Mouse (Mus musculus): ENCODE data around the gene Ddr2. TPM values are rescaled to one million over a fixed set of nuclear protein-coding genes. Genes with fewer than 3 reads are reported as not detected.

Gene Ddr2
- 10 to 100 TPM; 20.8 to 22.1 TPM for total RNA-seq (2021)
- long read RNA-seq, experiment 1, partial matches to known transcripts = 2 of 2 reads
- long read RNA-seq, experiment 1, other reads (novel, unspliced or antisense) = 0 of 2 reads
- long read RNA-seq, experiment 2, partial matches to known transcripts = 0 of 2 reads
- long read RNA-seq, experiment 2, other reads (novel, unspliced or antisense) = 2 of 2 reads

DNA sequence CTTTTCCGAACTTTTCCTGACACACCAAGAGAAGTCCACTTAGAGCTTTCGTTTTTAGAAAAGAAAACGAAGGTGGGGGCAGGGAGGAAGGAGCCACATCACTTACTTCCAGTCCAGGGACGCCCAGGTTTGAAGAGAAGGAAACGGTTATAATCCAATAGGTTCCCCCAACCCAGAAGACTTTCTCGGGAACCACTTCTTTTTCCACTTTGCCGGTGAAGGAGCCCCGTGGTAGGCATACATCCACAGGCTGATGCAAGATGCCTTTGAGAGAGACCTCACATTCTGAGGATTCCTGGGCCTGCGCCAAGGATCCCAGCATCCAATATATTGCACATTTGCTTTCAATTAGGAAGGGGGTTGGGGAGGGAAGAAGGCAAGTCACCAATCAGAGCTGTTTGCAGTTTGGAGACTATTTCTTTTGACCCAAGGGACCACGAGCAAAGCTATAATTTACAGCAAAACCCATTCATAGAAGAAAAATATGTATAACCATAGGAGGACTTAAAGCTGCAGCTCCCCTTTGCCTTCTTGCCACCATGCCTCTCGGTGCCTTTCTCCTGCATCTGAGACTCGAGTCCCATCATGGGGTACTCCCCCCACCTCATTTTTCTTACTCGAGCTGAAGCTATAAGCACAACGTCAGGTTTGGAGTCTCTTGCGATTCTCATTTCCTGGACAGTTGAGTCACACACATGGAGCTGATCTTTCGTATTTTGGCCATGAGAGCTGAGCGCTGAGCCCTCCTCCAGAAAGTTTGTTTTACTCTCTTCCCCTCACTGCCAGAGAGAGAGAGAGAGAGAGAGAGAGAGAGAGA is at the start of gene Ddr2:
TSS of gene Ddr2 (minus strand) at position 247 of the 817 bp plus-strand sequence.
- DNase-seq = peak; percentile 73 to 80

DNA sequence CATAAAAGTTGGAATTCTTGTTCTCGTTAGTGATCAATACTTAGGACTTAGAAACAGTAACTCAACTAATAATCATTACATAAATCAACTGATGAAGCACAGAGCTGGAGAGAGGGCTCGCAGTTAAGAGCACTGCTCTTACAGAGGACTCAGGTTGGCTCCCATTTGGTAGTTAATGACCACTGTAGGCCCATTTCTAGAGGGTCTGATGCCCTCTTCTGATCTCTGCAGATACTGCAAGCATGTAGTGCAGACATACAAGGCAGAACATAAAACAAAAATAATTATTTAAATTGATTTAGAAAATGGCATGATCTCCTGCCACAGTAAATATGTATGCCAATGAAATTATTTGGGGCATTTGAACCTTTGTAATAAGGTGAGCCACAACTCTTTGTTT is 49.1 kb upstream of the Ddr2 start:
- no peak for DNase-seq

DNA sequence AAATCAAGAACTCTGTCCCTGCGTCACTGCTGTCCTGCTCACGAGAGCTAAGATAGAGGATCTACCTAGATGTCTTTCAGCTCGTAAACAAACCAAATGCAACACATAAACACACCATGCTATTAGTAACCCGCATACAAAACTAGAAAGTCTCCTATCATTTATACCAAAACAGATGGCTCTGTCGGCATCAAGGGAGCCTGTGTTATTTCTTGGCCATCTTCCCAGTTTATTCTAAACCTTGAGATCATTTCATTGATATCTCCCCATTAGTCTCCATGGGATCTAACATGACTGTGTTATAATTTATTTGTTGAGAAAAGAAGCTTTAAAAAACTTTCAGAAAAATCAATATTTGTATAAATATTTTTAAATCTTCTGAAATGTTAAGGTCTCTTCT is 45.2 kb upstream of the Ddr2 start:
- DNase-seq = no peak

DNA sequence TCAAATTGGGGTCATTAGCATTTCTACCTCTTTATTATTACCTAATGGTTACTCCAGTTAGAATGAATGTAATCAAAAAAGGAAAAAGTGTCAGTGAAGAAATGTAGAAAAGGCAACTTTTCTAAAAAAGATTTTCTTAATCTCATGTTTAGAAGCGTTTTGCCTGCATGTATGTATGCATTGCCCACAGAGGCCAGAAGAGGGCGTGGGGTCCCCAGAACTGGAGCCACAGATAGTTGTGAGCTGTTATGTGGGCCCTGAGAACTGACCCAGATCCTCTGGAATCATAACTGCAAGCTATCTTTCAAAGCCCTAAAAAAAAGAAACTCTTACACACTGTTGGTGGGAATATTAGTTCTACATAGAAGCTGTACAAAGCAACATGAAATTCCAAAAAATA is 44.7 kb upstream of the Ddr2 start:
- DNase-seq = no peak

DNA sequence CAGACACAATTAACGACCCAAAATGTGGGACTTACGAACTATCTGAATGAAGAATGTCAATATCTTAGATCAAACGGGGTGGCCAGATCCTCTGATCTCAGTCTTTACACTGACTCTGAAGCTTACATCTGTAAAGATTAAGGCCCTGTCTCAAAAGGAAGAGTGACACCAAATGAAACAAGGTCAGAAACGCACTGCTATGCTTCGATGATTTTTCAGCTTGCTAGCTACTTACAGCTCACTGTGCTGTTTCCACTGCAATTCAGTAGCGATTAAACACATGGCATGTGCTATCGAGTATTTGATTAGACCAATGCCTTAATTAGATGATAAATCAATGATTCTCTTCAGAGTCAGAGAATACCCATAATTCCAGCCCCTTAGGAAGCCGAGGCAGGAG is 43.4 kb upstream of the Ddr2 start:
- no peak for DNase-seq

DNA sequence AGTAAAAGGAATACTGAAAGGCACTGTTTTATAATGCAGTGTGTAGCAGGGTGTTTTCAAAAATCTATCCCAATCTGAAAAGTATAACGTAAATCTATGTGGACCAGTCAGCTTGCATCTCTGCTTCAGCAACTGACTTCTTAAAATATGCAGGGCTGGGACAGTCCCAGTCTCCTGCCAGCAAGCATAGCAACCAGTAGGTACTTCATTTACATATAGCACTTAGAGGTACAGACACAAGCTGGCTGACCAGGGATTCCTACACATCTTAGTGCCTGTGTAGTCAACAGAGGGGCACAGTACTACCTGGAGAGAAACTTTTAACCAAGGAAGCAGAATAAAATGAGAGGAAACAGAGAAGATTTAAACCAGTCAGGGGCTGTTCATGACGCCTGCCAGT is 42.0 kb upstream of the Ddr2 start:
- DNase-seq = no peak

DNA sequence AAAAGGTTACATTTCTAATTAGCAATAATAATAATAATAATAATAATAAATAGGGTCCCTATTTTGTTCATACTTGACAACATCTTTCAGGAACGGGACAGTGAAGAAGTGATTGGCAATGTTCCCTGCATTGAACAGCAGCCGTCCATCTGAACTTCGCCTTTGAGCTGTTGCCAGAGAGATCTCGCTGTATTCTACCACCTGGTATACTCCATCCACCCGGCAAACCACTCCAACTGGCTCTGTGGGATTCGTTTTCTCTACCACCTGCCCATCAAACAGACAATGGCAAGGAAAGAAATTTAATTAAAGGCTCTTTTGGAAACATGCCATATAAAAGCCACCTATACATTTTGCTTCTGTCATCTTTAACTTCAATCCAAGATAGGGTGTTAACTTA is 40.3 kb upstream of the Ddr2 start:
- DNase-seq = no peak

DNA sequence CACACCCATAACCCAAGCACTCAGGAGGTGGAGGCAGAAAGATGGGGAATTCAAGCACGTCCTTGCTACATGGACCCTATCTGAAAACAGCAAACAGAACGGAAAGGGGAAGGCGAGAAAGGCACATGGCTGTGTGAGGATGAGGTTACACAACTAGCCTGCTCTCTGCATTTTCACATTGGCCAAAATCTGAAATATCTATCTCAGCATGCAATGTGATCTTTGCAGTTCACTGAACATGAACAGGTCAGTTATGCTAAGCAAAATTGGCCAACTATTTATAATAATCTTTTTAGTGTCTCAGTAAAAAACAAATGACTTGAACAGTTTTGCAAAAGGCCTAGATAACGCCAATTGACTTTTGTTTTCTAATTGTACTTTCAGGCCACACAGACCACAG is 39.2 kb upstream of the Ddr2 start:
- DNase-seq = no peak

DNA sequence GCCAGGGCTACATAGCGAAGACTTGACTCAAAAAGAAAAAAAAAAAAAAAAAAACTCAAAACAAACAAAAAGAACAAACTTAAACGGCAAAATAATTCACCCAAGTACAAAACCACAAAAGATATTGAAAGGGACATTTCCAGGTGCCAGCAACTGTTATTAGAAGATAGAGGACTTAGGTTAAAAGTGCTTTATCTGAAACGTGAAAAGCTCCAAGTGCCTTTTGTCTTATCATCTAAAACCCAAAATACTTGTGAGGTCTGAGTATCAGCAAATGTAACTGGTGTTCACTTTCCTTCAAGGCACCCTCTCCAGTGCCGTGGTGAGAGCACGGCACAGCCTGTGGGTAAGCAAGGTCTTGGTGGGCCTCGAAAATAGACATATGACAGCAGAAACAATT is 38.0 kb upstream of the Ddr2 start:
- no peak for DNase-seq

DNA sequence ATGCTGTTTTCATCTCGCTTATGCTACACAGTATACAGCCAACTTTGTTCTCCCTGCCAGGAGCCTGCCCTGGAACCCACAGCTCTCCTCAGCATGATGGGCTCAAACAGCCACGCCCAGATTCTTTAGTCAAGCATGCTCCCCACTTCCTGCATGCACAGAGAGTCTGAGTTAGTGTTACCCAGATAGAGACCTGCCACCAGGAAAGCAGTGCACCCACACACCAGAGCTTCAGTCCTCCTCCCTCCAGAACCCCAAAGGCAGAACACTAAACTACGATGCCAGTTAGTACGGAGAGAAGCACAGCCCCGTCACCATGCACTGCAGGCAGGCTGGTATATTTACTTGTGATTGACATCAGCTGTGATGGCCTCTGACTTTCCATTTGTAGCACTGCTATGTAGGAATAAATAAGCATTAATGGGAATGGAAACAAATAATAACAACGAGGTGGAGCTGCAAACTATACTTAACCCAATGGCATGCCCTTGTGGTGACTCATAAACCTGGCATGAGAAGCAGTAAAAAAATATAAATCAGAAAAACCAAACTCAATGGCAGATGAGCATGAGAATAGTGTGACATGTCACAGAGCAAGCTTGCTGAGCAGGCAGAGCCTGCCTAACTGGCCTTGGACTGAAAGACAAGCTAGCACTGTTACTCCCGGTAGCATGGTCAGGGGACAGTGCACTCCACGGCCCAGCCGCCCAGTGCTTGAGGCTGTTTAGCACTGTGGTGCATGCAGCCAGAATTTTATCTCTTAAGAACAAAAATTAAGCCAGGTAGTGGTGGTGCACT is 37.3 kb upstream of the Ddr2 start:
- DNase-seq = peak in 1 of 2 experiments; percentile 14

DNA sequence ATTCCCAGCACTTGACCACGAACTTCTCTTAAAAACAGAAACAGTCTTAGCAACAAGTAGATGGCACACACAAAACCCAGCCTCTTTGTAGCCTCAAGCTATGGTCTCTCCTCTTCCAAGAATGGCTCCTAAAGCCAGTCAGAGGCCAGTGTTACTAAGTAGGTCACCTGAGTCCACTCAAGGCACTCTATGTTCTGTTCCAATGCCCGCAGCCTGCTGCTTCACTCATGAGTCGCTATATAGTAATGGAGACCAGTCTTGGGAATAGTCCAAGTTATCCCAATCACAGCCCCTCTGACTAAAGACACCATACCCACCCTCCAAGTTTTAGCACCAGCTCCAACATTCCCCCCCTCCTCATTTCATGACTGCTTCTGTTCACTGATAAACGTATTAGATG is 35.0 kb upstream of the Ddr2 start:
- DNase-seq = no peak

DNA sequence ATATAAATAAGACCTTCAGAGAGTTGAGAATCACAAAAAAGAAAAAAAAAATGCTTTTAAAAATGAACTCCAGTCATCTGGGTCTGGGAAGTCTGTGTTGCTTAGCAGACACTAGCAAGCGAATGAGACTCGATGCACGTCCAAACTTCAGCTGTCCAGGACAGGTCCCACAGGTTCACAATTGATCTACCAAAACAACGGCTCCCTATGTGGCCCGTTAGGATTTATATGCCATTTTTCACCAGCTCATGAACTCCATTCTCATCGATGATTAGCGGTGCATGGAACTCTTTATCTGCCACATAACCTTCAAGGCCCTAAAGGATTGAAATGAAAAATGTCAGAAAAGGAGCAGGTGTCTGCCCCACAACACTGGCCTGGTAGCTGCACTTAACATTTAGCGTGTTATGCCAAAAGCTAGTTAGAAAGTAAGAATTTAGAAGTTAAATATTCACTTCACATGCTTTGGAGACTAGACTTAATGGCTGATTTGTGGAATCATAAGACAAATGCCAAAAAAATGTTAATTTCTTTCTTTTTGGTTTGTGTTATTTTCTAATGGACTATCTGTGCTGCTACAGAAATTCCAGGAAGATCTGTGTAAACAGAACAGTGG is 31.8 kb upstream of the Ddr2 start:
- no peak for DNase-seq

DNA sequence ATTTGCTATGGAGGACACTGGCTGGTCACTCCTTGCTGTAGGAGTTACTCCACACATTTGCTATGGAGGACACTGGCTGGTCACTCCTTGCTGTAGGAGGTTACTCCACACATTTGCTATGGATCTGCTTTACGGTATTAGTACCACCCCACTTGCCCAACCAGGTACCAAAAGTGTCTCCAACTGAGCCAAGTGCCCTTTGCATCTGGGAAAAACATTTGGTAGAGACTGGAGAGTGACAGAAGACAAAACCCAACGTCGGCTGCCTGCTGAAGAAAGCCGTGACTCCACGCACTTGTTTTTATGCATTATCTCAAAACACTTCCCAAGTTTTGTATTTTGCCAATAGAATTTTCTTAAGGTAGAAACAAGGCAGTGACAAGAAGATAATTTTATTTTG is 31.1 kb upstream of the Ddr2 start:
- DNase-seq = no peak

DNA sequence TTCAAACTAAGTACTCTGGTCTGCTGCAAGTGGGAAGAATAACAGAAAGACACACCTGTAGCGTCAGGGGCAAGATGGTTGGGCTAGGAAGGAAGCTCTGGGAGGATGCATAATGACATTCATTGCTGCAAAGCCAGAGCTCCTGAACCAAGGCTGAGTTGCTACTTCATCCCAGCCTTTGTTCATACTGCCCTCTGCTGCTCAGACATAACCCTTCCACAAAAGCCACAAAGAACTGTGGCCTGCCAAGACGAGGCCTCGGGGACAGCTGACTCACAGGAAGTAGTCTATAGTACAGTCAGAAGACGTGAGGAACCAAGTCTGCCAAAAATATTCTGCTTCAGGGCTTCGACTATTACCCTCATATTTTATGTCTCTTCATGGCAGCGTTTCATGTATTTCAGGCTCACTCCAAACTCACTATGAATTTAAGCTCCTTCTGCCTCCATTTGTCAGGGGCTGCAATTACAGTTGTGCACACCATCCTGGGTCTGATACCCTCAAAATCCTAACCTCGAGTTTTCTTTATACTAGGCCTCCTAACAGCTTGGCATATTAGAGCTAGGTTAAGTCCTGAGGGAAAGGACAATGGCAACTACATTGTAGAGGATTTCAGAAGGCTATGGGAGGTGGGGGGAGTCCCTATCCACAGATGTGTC is 25.9 kb upstream of the Ddr2 start:
- DNase-seq = peak; percentile 84 to 88

DNA sequence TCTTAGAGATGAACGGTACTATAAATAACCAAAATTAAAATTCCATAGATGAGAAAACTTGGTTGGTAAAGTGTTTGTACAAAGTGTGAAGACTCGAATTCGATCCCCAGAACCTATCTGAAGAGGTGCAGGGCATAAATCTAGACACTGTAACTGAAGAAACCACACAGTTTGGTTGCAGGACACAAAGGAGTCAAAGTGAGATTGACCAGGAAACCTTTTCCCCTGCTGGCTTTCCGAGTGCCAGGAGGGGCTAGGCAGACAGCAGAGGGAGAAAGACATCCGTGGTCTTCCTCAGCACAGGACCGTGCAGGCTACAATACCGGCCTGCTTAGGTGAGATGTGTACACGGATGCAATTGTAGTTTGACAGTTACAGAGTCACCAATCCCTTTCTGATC is 23.7 kb upstream of the Ddr2 start:
- no peak for DNase-seq

DNA sequence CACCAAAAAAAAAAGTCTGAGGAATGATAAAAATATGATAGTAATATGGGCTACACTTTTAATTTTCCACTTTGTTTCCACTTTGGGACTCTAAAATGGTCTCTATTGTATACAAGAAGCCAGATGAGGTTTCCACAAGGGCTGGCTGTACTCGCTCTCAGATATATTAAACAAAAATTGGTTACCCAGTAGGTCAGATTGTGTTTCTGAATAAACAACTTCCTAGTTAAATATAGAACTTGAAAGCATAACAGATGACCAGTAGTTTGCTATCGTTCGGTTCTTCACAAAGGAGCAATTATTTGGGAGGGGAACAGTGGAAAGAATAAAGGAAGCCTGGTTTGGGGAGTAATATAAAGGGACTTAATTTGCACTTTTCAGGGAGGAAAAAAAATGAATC is 20.4 kb upstream of the Ddr2 start:
- no peak for DNase-seq

DNA sequence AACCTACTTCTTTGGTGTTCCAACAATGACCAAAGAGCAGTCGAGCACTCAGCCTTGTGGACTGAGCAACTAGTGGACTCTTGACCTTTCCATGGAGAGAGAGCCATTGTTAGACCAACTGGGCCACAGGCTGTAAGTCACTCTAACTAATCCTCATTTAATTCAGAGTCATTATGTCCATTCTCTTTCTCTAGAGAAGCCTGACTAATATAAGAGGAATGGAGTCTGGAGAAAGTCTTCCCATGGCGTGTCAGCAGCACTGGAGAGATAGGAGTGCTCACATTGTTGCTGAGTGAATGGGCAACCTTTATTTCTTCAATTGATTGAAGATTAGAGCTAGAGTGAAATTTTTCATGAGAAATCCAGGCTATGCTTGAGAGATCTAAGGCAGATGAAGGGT is 14.1 kb upstream of the Ddr2 start:
- no peak for DNase-seq

DNA sequence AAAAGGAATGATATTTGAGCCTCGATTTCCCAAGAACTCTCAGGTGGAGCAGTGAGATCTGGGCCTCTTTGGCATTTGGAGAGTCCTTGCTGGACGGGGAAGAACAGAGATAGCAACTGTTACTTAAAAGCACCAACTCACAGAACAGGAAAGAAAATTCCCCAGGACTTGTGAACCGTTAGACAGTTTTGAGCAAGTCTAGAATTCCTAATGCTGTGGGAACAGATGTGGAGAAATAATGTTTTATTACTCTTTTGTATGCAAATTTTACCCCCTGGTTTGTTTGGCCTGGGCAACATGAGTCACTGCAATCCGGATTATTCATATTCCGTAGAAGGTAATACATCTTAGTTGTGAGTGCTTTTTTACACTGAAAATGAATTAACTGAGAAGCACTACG is 3.1 kb upstream of the Ddr2 start:
- DNase-seq = no peak

DNA sequence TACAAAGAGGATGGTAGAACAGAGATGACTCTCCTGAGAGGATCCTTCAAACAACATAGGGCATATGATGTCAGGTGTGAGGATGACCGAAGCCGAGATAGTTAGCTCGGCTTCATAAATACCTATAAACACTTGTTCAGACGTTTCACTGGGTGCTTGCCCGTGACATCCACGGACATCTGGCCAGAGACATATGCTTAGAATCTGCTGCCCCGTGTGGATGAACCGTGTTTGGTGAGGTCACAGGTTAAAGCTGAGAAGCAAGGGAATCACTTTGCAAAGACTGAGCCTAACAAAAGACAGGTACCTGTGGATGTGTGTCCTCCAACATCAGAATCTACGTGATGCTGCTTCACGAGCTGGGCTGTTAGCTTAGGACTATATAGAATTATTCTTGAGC is 1.7 kb upstream of the Ddr2 start:
- no peak for DNase-seq

DNA sequence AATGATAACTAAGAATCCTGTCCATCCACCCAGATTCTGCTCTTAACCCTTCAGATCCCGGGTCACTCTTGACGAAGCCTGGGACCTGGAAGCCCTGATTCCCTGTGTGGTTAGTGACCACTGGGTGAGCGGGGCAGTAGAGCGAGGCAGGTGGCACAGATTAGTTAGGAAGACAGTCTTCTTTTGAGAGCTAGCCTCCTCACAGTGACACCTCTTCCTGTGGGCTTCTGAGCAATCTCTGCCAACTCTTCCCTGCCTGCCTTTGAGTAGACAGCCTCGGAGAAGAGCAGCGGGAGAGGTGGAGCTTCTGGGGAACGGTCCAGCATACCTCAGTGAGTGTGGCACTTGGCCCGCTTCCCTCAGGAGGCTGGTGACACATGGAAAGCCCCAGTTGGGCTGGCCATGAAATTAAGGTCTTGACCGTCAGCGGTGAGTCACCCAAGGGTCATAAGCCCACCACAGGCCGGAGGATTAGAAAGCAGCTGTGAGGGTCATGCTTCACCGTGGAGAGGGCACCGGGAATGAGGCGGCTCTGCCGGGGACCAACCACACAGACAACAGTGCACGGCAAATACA is 1.2 kb upstream of the Ddr2 start:
- DNase-seq = no peak

DNA sequence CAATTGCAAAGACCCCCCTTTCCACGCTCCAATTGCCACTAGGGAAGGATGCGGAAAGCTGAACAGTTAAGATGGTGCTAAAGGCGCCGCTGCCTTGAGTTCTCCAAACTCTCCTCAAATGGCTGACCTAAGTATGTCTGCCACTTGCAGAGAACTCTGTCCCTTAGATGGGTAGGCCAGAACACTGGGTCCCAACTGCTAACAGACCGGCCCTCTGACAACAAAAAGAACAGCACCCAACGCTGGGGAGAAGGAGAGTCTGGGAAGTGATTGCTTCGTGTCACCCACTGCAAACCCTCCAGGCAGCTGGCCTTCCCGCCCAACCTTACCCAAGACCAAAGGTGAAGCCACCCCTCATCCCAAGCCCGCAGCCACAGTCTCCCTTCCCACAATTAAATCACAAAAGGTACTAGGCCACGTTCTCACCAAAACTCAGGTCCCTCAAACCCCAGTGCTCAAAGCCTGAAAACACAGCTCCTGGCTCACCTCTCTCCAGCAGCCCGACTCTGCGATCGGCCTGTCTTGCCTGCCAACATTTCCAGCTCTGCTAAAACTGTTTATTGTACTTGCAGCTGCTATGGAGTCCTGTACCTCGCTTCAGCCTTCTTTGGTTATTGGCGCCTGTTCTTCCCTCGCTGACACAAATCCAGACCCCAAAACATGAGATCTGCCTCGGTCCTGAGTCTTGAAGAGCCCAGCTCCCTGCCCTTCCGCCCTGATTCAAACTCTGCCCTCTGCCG is 616 bp downstream of the Ddr2 start:
- peak; percentile 41 to 53 for DNase-seq

Measured in heart, adult 18-20 months (tissue).